Mouse (Mus musculus) hindbrain, embryonic 13.5 days (tissue): ENCODE measurements around the gene Xylb. TPM values are rescaled to one million over a fixed set of nuclear protein-coding genes. Genes with fewer than 3 reads are reported as not detected.

Experiments used
- ATAC-seq: fragments of 200-750 bp; cut with Nextera tagmentation; 2 replicates; pipeline ENCODE4 v1.8.0; 2017; ENCODE audit warnings: moderate TSS enrichment; ENCODE audit not compliant: low FRiP score
- H3K27ac ChIP-seq: fragments of 300-500 bp; sonication (generic); 2 replicates; pipeline ENCODE4 v1.5.1; 2015; ENCODE audit warnings: inconsistent platforms, mild to moderate bottlenecking, moderate library complexity
- H3K27me3 ChIP-seq: fragments of 300-500 bp; sonication (generic); 2 replicates; pipeline ENCODE4 v1.6.1; 2015; ENCODE audit warnings: mild to moderate bottlenecking, inconsistent platforms
- H3K36me3 ChIP-seq: fragments of 300-500 bp; sonication (generic); 2 replicates; pipeline ENCODE4 v1.6.1; 2015; ENCODE audit warnings: mild to moderate bottlenecking, inconsistent platforms
- H3K4me1 ChIP-seq: fragments of 300-500 bp; sonication (generic); replicated peaks from 2 replicates; pipeline ENCODE4 v1.6.1; 2015; ENCODE audit warnings: inconsistent platforms
- H3K4me2 ChIP-seq: fragments of 300-500 bp; sonication (generic); 2 replicates; pipeline ENCODE4 v1.6.1; 2015; ENCODE audit warnings: inconsistent platforms, mild to moderate bottlenecking, moderate library complexity
- H3K4me3 ChIP-seq: fragments of 300-500 bp; sonication (generic); 2 replicates; pipeline ENCODE4 v1.5.1; 2015; ENCODE audit warnings: mild to moderate bottlenecking, inconsistent platforms
- H3K9ac ChIP-seq: fragments of 300-500 bp; sonication (generic); 2 replicates; pipeline ENCODE4 v1.6.1; 2015; ENCODE audit warnings: mild to moderate bottlenecking, inconsistent platforms
- H3K9me3 ChIP-seq: fragments of 300-500 bp; sonication (generic); 2 replicates; pipeline ENCODE4 v1.6.1; 2016; ENCODE audit warnings: inconsistent platforms
- WGBS: fragments of 180-500 bp; shearing (Covaris S2); methylation state at CpG from one replicate; pipeline ENCODE4 v1.1.7; 2015; 5-methylcytosine and 5-hydroxymethylcytosine counted together
- polyA plus RNA-seq: library from polyadenylated mRNA; unstranded; fragments of >200 nt; fragmentation: Nextera tagmentation; extraction: Ambion mirVana; gene quantifications from 2 replicates; pipeline ENCODE4 v1.2.1, GENCODE M21; 2015

Xylb gene
- polyA plus RNA-seq = 2.4 and 2.5 TPM in 2 replicates

GRCm38 (mm10) chr9:119357331-119358057 is at the start of gene Xylb:
Gene Xylb (plus strand): TSS chr9:119357381.
- ATAC-seq = peak; percentile 92
- Histone ChIP-seq H3K4me2 (peak within 1 kb of the TSS; percentile 87), H3K4me1 (peaks cover 7% of the 10 kb centered on the region), H3K36me3 (no peaks in the 10 kb centered on the region), H3K9ac (peak within 1 kb of the TSS; percentile 81), H3K9me3 (no peaks in the 10 kb centered on the region), H3K27me3 (no peaks in the 10 kb centered on the region), H3K27ac (no peak within 1 kb of the TSS), H3K4me3 (peak within 1 kb of the TSS; percentile 65)
- 3% methylated on average over 65 of the region's 65 CpGs for WGBS

GRCm38 (mm10) chr9:119309067-119309466 is 48.1 kb upstream of the Xylb start:
- H3K36me3 ChIP-seq = no peaks in the 10 kb centered on the region
- no peak overlapping the region for H3K4me2 ChIP-seq
- H3K27me3 ChIP-seq = no peaks in the 10 kb centered on the region
- no peaks in the 10 kb centered on the region for H3K9me3 ChIP-seq
- no peaks in the 10 kb centered on the region for H3K4me1 ChIP-seq
- 88% methylated on average over 1 of the region's 1 CpGs for WGBS
- ATAC-seq = no peak
- no peak overlapping the region for H3K4me3 ChIP-seq
- no peak overlapping the region for H3K9ac ChIP-seq
- no peak overlapping the region for H3K27ac ChIP-seq

GRCm38 (mm10) chr9:119313096-119313495 is 44.1 kb upstream of the Xylb start:
- no peak overlapping the region for H3K27ac ChIP-seq
- no peak for ATAC-seq
- H3K36me3 ChIP-seq = no peaks in the 10 kb centered on the region
- no peaks in the 10 kb centered on the region for H3K4me1 ChIP-seq
- no peak overlapping the region for H3K4me3 ChIP-seq
- WGBS = 79% methylated on average over 10 of the region's 10 CpGs
- H3K4me2 ChIP-seq = no peak overlapping the region
- H3K27me3 ChIP-seq = no peaks in the 10 kb centered on the region
- H3K9ac ChIP-seq = no peak overlapping the region
- no peaks in the 10 kb centered on the region for H3K9me3 ChIP-seq

- Histone ChIP-seq H3K9me3 (no peaks in the 10 kb centered on the region), H3K4me3 (no peak overlapping the region), H3K9ac (no peak overlapping the region), H3K4me2 (no peak overlapping the region), H3K4me1 (peaks cover 27% of the 10 kb centered on the region), H3K27me3 (no peaks in the 10 kb centered on the region), H3K27ac (no peak overlapping the region), H3K36me3 (no peaks in the 10 kb centered on the region)
- no peak for ATAC-seq
- 96% methylated on average over 1 of the region's 1 CpGs for WGBS
Observed at GRCm38 (mm10) chr9:119318891-119319290, 38.3 kb upstream of the Xylb start.

GRCm38 (mm10) chr9:119320446-119320845 is 36.7 kb upstream of the Xylb start:
- peak overlapping the region; percentile 96 for H3K4me3 ChIP-seq
- no peaks in the 10 kb centered on the region for H3K27me3 ChIP-seq
- H3K9me3 ChIP-seq = no peaks in the 10 kb centered on the region
- H3K27ac ChIP-seq = no peak overlapping the region
- H3K36me3 ChIP-seq = no peaks in the 10 kb centered on the region
- H3K4me1 ChIP-seq = peaks cover 27% of the 10 kb centered on the region
- peak overlapping the region; percentile 99 for H3K4me2 ChIP-seq
- WGBS = 87% methylated on average over 7 of the region's 7 CpGs
- H3K9ac ChIP-seq = no peak overlapping the region
- no peak for ATAC-seq

- H3K36me3 ChIP-seq = no peaks in the 10 kb centered on the region
- peak overlapping the region; percentile 93 for H3K9ac ChIP-seq
- H3K4me2 ChIP-seq = peak overlapping the region; percentile 99
- WGBS = 16% methylated on average over 7 of the region's 7 CpGs
- H3K4me3 ChIP-seq = peak overlapping the region; percentile 96
- no peak overlapping the region for H3K27ac ChIP-seq
- H3K27me3 ChIP-seq = no peaks in the 10 kb centered on the region
- ATAC-seq = no peak
- H3K9me3 ChIP-seq = no peaks in the 10 kb centered on the region
- H3K4me1 ChIP-seq = peaks cover 27% of the 10 kb centered on the region
Observed at GRCm38 (mm10) chr9:119320946-119321345, 36.2 kb upstream of the Xylb start.

- peak; percentile 29 for ATAC-seq
- peak overlapping the region; percentile 93 for H3K27ac ChIP-seq
- no peaks in the 10 kb centered on the region for H3K27me3 ChIP-seq
- no peaks in the 10 kb centered on the region for H3K9me3 ChIP-seq
- peak overlapping the region; percentile 99 for H3K4me2 ChIP-seq
- H3K36me3 ChIP-seq = no peaks in the 10 kb centered on the region
- peak overlapping the region; percentile 96 for H3K4me3 ChIP-seq
- H3K9ac ChIP-seq = peak overlapping the region; percentile 93
- H3K4me1 ChIP-seq = peaks cover 27% of the 10 kb centered on the region
- WGBS = under 1% methylated on average over 59 of the region's 59 CpGs
Observed at GRCm38 (mm10) chr9:119321392-119322229, 35.6 kb upstream of the Xylb start.

GRCm38 (mm10) chr9:119322289-119323259 is 34.6 kb upstream of the Xylb start, which contains the start of gene Oxsr1:
Gene Oxsr1 (minus strand): TSS chr9:119322427.
- Histone ChIP-seq H3K4me3 (peak within 1 kb of the TSS; percentile 96), H3K27ac (peak within 1 kb of the TSS; percentile 93), H3K9me3 (no peaks in the 10 kb centered on the region), H3K4me1 (peaks cover 27% of the 10 kb centered on the region), H3K4me2 (peak within 1 kb of the TSS; percentile 99), H3K27me3 (no peaks in the 10 kb centered on the region), H3K9ac (peak within 1 kb of the TSS; percentile 93), H3K36me3 (no peaks in the 10 kb centered on the region)
- WGBS = under 1% methylated on average over 76 of the region's 76 CpGs
- peak; percentile 98 for ATAC-seq

GRCm38 (mm10) chr9:119323260-119323645 is 33.9 kb upstream of the Xylb start:
- Histone ChIP-seq H3K27me3 (no peaks in the 10 kb centered on the region), H3K36me3 (no peaks in the 10 kb centered on the region), H3K4me3 (peak overlapping the region; percentile 96), H3K4me2 (peak overlapping the region; percentile 99), H3K27ac (peak overlapping the region; percentile 93), H3K4me1 (peaks cover 27% of the 10 kb centered on the region), H3K9me3 (no peaks in the 10 kb centered on the region), H3K9ac (peak overlapping the region; percentile 93)
- 5% methylated on average over 9 of the region's 9 CpGs for WGBS
- peak; percentile 6; the same call in 1 of the 2 replicates for ATAC-seq

- Histone ChIP-seq H3K9me3 (no peaks in the 10 kb centered on the region), H3K4me2 (no peak overlapping the region), H3K4me3 (no peak overlapping the region), H3K27me3 (0 out of 2 replicates have a peak, but pooled peaks cover 2% of the 10 kb centered on the region), H3K36me3 (no peaks in the 10 kb centered on the region), H3K27ac (no peak overlapping the region), H3K9ac (no peak overlapping the region), H3K4me1 (peaks cover 27% of the 10 kb centered on the region)
- 78% methylated on average over 1 of the region's 1 CpGs for WGBS
- ATAC-seq = no peak
Observed at GRCm38 (mm10) chr9:119324130-119324529, 33.1 kb upstream of the Xylb start.

GRCm38 (mm10) chr9:119328488-119328887 is 28.7 kb upstream of the Xylb start:
- Histone ChIP-seq H3K4me1 (no peaks in the 10 kb centered on the region; the same call in 1 of the 2 replicates), H3K9me3 (no peaks in the 10 kb centered on the region), H3K36me3 (no peaks in the 10 kb centered on the region), H3K27ac (no peak overlapping the region), H3K27me3 (0 out of 2 replicates have a peak, but pooled peaks cover 3% of the 10 kb centered on the region), H3K4me2 (no peak overlapping the region), H3K9ac (no peak overlapping the region), H3K4me3 (no peak overlapping the region)
- 93% methylated on average over 3 of the region's 3 CpGs for WGBS
- ATAC-seq = no peak
